Mouse (Mus musculus) adrenal gland, postnatal 0 days (tissue): Measurements from ENCODE around the gene Rab42. TPM values are rescaled to one million over a fixed set of nuclear protein-coding genes. Genes with fewer than 3 reads are reported as not detected.

Source experiments
- polyA plus RNA-seq: library from polyadenylated mRNA; unstranded; fragments of >200 nt; fragmentation: Nextera tagmentation; extraction: Ambion mirVana; gene quantifications from 2 replicates; pipeline ENCODE4 v1.2.1, GENCODE M21; 2015

Gene Rab42
- polyA plus RNA-seq, result 7.1 and 11.7 TPM in 2 replicates

GRCm38 (mm10) chr4:132302939-132303479, at the start of gene Rab42:
TSS of gene Rab42 (minus strand) at chr4:132303385.

GRCm38 (mm10) chr4:132329115-132329834, 26.1 kb upstream of the Rab42 start, which contains the start of gene Trnau1ap:
TSS of gene Trnau1ap (minus strand) at chr4:132329538.

GRCm38 (mm10) chr4:132274156-132274862, 28.9 kb downstream of the Rab42 start, which contains the start of gene Taf12:
TSS of gene Taf12 (plus strand) at chr4:132274375.

GRCm38 (mm10) chr4:132261514-132262357, 41.4 kb downstream of the Rab42 start, which contains the start of gene Gmeb1:
TSS of gene Gmeb1 (minus strand) at chr4:132261602.

Other genes with a start within 250 kb of the Rab42 start
- 0.11 and 0.22 TPM in 2 replicates for gene Gm10300, start 228.7 kb downstream of the Rab42 start, polyA plus RNA-seq
- gene Epb41, start 228.1 kb downstream of the Rab42 start, polyA plus RNA-seq, result 22.7 and 26.2 TPM in 2 replicates
- gene Oprd1, start 158.9 kb downstream of the Rab42 start, polyA plus RNA-seq, result 0.14 TPM in 1 of 2 replicates, not detected in the other
- 42.7 and 56.0 TPM in 2 replicates for gene Ythdf2, start 91.1 kb downstream of the Rab42 start, polyA plus RNA-seq
- gene Gmeb1, start 41.8 kb downstream of the Rab42 start, polyA plus RNA-seq, result 10.6 and 15.1 TPM in 2 replicates
- 22.9 and 32.0 TPM in 2 replicates for gene Taf12, start 29.0 kb downstream of the Rab42 start, polyA plus RNA-seq
- 95.5 and 127 TPM in 2 replicates for gene Trnau1ap, start 26.2 kb upstream of the Rab42 start, polyA plus RNA-seq
- 17.6 and 21.6 TPM in 2 replicates for gene Rcc1, start 50.2 kb upstream of the Rab42 start, polyA plus RNA-seq
- gene Phactr4, start 119.1 kb upstream of the Rab42 start, polyA plus RNA-seq, result 14.0 and 22.7 TPM in 2 replicates
- gene Med18, start 160.5 kb upstream of the Rab42 start, polyA plus RNA-seq, result 8.4 and 15.9 TPM in 2 replicates
- gene Sesn2, start 207.1 kb upstream of the Rab42 start, polyA plus RNA-seq, result 4.5 and 9.3 TPM in 2 replicates
- 1,952 and 2,960 TPM in 2 replicates for gene Atpif1, start 230.3 kb upstream of the Rab42 start, polyA plus RNA-seq
- gene Dnajc8, start 232.2 kb upstream of the Rab42 start, polyA plus RNA-seq, result 155 and 181 TPM in 2 replicates